Mouse (Mus musculus) WW6 (cell line): ENCODE results near the gene 4930469K13Rik.
A peak's percentile ranks its signal among the peaks of the same experiment; 100 is the strongest.

Experiments
- DNase-seq: peaks from one replicate; pipeline ENCODE4 v3.0.0-alpha.2; 2013; ENCODE audit warnings: low read depth, low spot score

Gene 4930469K13Rik

GRCm38 (mm10) chr11:34042808-34043207 is 55.5 kb downstream of the 4930469K13Rik start:
- no peak for DNase-seq

GRCm38 (mm10) chr11:34040061-34040460 is 58.3 kb downstream of the 4930469K13Rik start:
- DNase-seq = no peak

- no peak for DNase-seq
Measured at GRCm38 (mm10) chr11:34035909-34036658, 62.3 kb downstream of the 4930469K13Rik start.

GRCm38 (mm10) chr11:34034794-34035193 is 63.6 kb downstream of the 4930469K13Rik start:
- DNase-seq = no peak

- no peak for DNase-seq
Measured at GRCm38 (mm10) chr11:34034008-34034505, 64.3 kb downstream of the 4930469K13Rik start.

GRCm38 (mm10) chr11:34031015-34031805 is 67.1 kb downstream of the 4930469K13Rik start:
- DNase-seq = no peak

- no peak for DNase-seq
Measured at GRCm38 (mm10) chr11:34029658-34030057, 68.7 kb downstream of the 4930469K13Rik start.

GRCm38 (mm10) chr11:34025091-34025490 is 73.3 kb downstream of the 4930469K13Rik start:
- no peak for DNase-seq

- no peak for DNase-seq
Measured at GRCm38 (mm10) chr11:34012007-34012652, 86.2 kb downstream of the 4930469K13Rik start.

GRCm38 (mm10) chr11:34010859-34011172 is 87.5 kb downstream of the 4930469K13Rik start:
- no peak for DNase-seq

- DNase-seq = no peak
Measured at GRCm38 (mm10) chr11:34010133-34010858, 88.1 kb downstream of the 4930469K13Rik start.

- no peak for DNase-seq
Measured at GRCm38 (mm10) chr11:34009316-34010087, 88.9 kb downstream of the 4930469K13Rik start.

GRCm38 (mm10) chr11:34008702-34009101 is 89.7 kb downstream of the 4930469K13Rik start:
- peak; percentile 24 for DNase-seq

- no peak for DNase-seq
Measured at GRCm38 (mm10) chr11:34008214-34008613, 90.1 kb downstream of the 4930469K13Rik start.

- DNase-seq = no peak
Measured at GRCm38 (mm10) chr11:34007616-34008015, 90.7 kb downstream of the 4930469K13Rik start.

GRCm38 (mm10) chr11:34002593-34002965 is 95.8 kb downstream of the 4930469K13Rik start:
- DNase-seq = no peak

GRCm38 (mm10) chr11:34001938-34002592 is 96.3 kb downstream of the 4930469K13Rik start:
- DNase-seq = peak; percentile 31

- DNase-seq = no peak
Measured at GRCm38 (mm10) chr11:34000416-34000815, 97.9 kb downstream of the 4930469K13Rik start.

- DNase-seq = no peak
Measured at GRCm38 (mm10) chr11:33998244-33998643, 100.1 kb downstream of the 4930469K13Rik start.

GRCm38 (mm10) chr11:33993496-33993895 is 104.9 kb downstream of the 4930469K13Rik start:
- DNase-seq = no peak
